Mouse (Mus musculus) midbrain, embryonic 11.5 days (tissue): ENCODE measurements at regions not wholly inside any gene's neighbourhood (a gene's known extent, or its start where the extent isn't known, plus 50 kb on each side); places are given as distances from the start of the nearest gene placed in this dataset.
A peak's percentile ranks its signal among the peaks of the same experiment; 100 is the strongest.

Experiments used
- ATAC-seq: fragments of 200-750 bp; cut with Nextera tagmentation; 2 replicates; pipeline ENCODE4 v1.8.0; 2017; ENCODE audit warnings: moderate TSS enrichment, moderate library complexity; ENCODE audit not compliant: low FRiP score
- DNase-seq: peaks from one replicate; pipeline ENCODE4 v3.0.0; 2015; ENCODE audit warnings: low spot score; ENCODE audit errors: missing footprints
- H3K27ac ChIP-seq: fragments of 300-500 bp; sonication (generic); 2 replicates; pipeline ENCODE4 v1.5.1; 2014; ENCODE audit warnings: low read depth, low read length
- H3K27me3 ChIP-seq: fragments of 300-500 bp; sonication (generic); 2 replicates; pipeline ENCODE4 v1.6.1; 2014; ENCODE audit warnings: mild to moderate bottlenecking, low read length, moderate library complexity, mixed read lengths; ENCODE audit not compliant: control insufficient read depth, insufficient read depth
- H3K36me3 ChIP-seq: fragments of 300-500 bp; sonication (generic); 2 replicates; pipeline ENCODE4 v1.6.1; 2014; ENCODE audit warnings: mild to moderate bottlenecking, low read length, moderate library complexity, mixed read lengths; ENCODE audit not compliant: control insufficient read depth, insufficient read depth
- H3K4me1 ChIP-seq: fragments of 300-500 bp; sonication (generic); 2 replicates; pipeline ENCODE4 v1.6.1; 2014; ENCODE audit warnings: low read length; ENCODE audit not compliant: control insufficient read depth, insufficient read depth
- H3K4me2 ChIP-seq: fragments of 300-500 bp; sonication (generic); 2 replicates; pipeline ENCODE4 v1.6.1; 2014; ENCODE audit warnings: mild to moderate bottlenecking, moderate library complexity
- H3K4me3 ChIP-seq: fragments of 300-500 bp; sonication (generic); 2 replicates; pipeline ENCODE4 v1.5.1; 2014; ENCODE audit warnings: low read depth, low read length
- H3K9ac ChIP-seq: fragments of 300-500 bp; sonication (generic); 2 replicates; pipeline ENCODE4 v1.6.1; 2014; ENCODE audit warnings: low read length
- H3K9me3 ChIP-seq: fragments of 300-500 bp; sonication (generic); 2 replicates; pipeline ENCODE4 v1.6.1; 2016; ENCODE audit warnings: low read length; ENCODE audit not compliant: control insufficient read depth
- WGBS: fragments of 180-500 bp; shearing (Covaris S2); extraction: QIAGEN DNeasy Blood & Tissue Kit; methylation state at CpG from one replicate; pipeline ENCODE4 v1.1.7; 2014; 5-methylcytosine and 5-hydroxymethylcytosine counted together

DNA sequence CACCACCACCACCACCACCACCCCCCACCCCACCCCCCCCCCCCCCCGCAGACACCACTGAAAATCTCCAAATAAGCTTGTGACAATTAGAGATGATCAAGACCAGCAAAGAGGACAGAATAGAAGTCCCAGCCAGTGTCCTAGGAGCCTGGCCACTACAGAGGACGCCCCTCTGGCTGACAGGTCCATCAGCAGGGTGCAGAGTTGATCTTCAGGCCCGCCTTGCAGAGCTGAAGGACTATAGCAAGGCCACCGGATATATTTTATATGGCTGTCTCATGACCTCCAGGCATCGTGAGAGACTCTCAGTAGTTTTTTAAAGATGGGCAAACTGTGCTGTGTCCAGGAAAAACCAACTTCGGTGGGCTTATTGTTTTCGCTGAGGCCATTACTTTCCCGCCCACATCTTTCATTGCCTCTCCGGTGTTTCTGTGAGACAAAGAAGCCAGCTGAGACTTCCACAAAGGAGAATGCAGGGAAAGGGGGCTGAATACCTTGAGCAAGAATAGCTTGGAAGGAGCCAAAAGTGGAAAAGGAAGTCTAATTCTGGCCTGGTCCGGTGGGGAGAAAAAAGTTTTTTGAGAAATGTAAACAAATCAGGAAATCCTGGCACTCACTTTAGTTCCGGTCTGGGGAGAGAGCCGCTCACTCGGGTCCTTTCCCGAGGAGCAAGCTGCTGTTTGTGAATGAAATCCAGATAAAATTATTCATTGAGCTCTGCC, 69.7 kb upstream of the Prep start:
- 7% methylated on average over 14 of the region's 14 CpGs for WGBS

DNA sequence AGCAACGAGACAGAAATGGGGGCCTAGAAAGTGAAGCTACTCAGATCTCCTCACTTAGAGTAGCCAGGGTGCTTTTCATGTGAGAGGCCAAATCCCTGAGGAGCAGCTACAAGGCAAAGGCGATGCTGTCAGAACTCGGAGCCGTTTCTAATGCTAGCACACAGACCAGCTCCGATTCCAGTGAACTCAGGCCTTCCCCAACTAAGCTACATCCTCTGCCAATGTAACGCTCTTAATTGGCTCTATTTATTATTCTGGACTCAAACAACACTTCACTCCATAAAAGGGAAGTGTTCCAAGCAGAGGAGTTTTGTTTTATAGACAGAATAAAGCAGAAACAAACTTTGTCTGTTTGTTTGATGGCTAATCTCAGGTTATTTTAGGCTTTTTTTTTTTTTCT, 71.2 kb upstream of the Prep start:
- no peak overlapping the region for H3K9ac ChIP-seq
- H3K27me3 ChIP-seq: no peaks in the 10 kb centered on the region
- no peak for DNase-seq
- no peak overlapping the region for H3K4me2 ChIP-seq
- H3K27ac ChIP-seq: no peak overlapping the region
- H3K4me3 ChIP-seq: no peak overlapping the region
- 63% methylated on average over 6 of the region's 6 CpGs for WGBS
- no peak for ATAC-seq
- H3K36me3 ChIP-seq: no peaks in the 10 kb centered on the region
- peaks cover 25% of the 10 kb centered on the region for H3K4me1 ChIP-seq
- no peaks in the 10 kb centered on the region for H3K9me3 ChIP-seq

More for the DNA sequence above, 69.7 kb upstream of the Prep start:
- Histone ChIP-seq H3K36me3 (no peaks in the 10 kb centered on the region), H3K4me3 (peak overlapping the region; percentile 2; the same call in 1 of the 2 replicates), H3K4me1 (peaks cover 25% of the 10 kb centered on the region), H3K9ac (peak overlapping the region; percentile 18), H3K9me3 (no peaks in the 10 kb centered on the region), H3K4me2 (peak overlapping the region; percentile 37), H3K27ac (peak overlapping the region; percentile 1; the same call in 1 of the 2 replicates), H3K27me3 (no peaks in the 10 kb centered on the region)
- peak; percentile 47 for ATAC-seq
- DNase-seq: peak; percentile 95

DNA sequence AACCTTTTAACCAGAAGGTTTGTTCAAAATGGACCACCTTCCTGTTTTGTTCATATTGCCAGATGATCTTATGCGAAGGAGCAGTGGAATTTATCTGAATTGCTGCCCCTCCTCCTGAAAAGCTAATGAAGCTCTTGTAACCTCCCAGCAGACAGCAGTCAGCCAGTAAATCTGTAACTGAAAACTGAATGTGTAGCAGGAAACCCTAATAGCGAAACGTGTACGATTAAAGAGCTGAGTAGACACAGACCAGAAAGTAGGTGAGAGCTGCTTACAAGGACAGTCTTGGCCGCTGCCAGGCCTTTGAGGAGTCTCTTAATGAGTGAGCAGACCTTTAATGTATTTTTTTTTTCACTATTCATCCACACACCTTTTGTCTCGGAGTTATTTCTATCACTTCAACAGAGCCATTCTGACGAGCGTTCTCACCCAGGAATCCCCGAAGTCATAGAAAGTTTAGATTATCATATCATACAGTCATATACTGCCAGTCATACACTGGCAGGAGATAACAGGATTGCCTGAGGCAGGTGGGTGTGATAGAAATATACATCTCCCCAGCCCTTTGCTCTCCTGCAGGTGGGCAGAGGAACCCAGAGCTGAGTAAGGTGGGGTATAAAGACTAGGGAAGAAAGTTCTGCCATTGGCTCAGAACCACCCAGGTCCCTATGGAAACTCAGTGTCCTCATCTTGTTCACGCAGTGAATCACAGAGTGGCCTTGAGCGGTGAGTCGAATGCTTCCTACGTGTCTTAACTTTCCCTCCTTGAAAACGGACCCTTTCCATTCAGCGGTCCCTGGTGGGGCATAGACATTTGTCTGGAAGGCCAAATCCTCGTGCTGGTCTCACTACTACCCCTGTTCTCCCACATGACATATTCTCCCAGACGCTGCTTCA, 72.4 kb upstream of the Prep start:
- Histone ChIP-seq H3K36me3 (no peaks in the 10 kb centered on the region), H3K9ac (no peak overlapping the region), H3K27me3 (no peaks in the 10 kb centered on the region), H3K4me3 (no peak overlapping the region), H3K4me1 (peaks cover 18% of the 10 kb centered on the region), H3K27ac (no peak overlapping the region), H3K9me3 (no peaks in the 10 kb centered on the region), H3K4me2 (no peak overlapping the region)
- DNase-seq (no peak), ATAC-seq (0 out of 2 replicates have a peak, but pooled peaks have one; percentile 14)
- WGBS: 79% methylated on average over 17 of the region's 17 CpGs

- H3K36me3 ChIP-seq: no peaks in the 10 kb centered on the region
- no peak for ATAC-seq
- no peak overlapping the region for H3K4me2 ChIP-seq
- peak; percentile 88 for DNase-seq
- no peaks in the 10 kb centered on the region for H3K27me3 ChIP-seq
- 42% methylated on average over 10 of the region's 10 CpGs for WGBS
- H3K4me3 ChIP-seq: no peak overlapping the region
- no peaks in the 10 kb centered on the region for H3K9me3 ChIP-seq
- H3K27ac ChIP-seq: no peak overlapping the region
- H3K4me1 ChIP-seq: peaks cover 18% of the 10 kb centered on the region
- H3K9ac ChIP-seq: no peak overlapping the region
Measured at GRCm38 (mm10) chr10:44993470-44994260, 73.3 kb upstream of the Prep start.

DNA sequence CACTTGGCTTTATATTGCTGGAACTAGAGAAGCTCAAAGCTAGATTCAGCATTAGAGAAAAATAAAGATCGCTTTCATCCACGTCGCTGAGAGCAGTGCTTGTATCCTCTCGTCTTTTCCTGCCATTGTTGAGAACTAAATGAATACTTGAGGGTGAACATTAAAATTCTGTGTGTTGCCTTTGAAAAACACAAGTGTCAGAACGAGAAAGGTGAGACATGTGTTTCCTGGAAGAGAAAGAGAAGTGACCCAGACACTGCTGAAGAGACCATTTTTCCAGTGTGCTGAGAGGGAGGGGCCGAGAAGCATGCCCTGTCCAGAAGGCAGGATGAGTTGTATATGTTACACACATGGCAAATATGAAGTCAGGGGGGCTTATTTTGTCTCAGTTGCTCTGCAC, 77.5 kb upstream of the Prep start:
- H3K27me3 ChIP-seq: no peaks in the 10 kb centered on the region
- H3K9me3 ChIP-seq: no peaks in the 10 kb centered on the region
- H3K4me1 ChIP-seq: peaks cover 9% of the 10 kb centered on the region; the same call in 1 of the 2 replicates
- H3K36me3 ChIP-seq: no peaks in the 10 kb centered on the region
- H3K27ac ChIP-seq: no peak overlapping the region
- DNase-seq (no peak), ATAC-seq (no peak)
- no peak overlapping the region for H3K9ac ChIP-seq
- WGBS: 84% methylated on average over 6 of the region's 6 CpGs
- no peak overlapping the region for H3K4me2 ChIP-seq
- no peak overlapping the region for H3K4me3 ChIP-seq

- Histone ChIP-seq H3K36me3 (no peaks in the 10 kb centered on the region), H3K9me3 (no peaks in the 10 kb centered on the region), H3K4me3 (no peak overlapping the region), H3K9ac (no peak overlapping the region), H3K4me2 (no peak overlapping the region), H3K27me3 (no peaks in the 10 kb centered on the region), H3K27ac (no peak overlapping the region), H3K4me1 (peaks cover 2% of the 10 kb centered on the region; the same call in 1 of the 2 replicates)
- no peak for DNase-seq
- ATAC-seq: no peak
- 84% methylated on average over 8 of the region's 8 CpGs for WGBS
Measured at GRCm38 (mm10) chr10:44988756-44989155, 78.2 kb upstream of the Prep start.

DNA sequence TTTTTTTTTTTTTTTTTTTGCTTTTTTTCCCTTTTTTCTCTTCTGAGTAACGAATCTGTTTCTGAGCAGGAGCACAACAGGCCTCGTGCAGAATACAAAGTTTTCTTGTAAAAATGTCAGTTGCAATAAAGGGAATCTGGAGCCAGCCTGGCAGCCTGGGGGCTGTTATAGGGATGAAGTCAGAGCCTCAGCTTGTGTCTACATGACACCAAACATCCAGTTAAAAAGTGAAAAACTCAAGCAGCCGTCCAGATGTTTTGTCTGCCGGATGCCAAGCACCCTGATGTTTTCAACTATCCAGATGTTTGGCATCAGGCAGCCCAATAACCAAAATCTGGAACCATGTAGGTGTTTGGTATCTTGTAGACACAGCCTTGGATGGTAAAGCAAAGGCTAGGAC, 79.4 kb upstream of the Prep start:
- H3K36me3 ChIP-seq: no peaks in the 10 kb centered on the region
- no peak overlapping the region for H3K4me3 ChIP-seq
- H3K9ac ChIP-seq: no peak overlapping the region
- no peaks in the 10 kb centered on the region for H3K9me3 ChIP-seq
- ATAC-seq: no peak
- WGBS: 76% methylated on average over 4 of the region's 4 CpGs
- no peak for DNase-seq
- no peak overlapping the region for H3K27ac ChIP-seq
- no peaks in the 10 kb centered on the region for H3K4me1 ChIP-seq
- no peaks in the 10 kb centered on the region for H3K27me3 ChIP-seq
- H3K4me2 ChIP-seq: no peak overlapping the region

DNA sequence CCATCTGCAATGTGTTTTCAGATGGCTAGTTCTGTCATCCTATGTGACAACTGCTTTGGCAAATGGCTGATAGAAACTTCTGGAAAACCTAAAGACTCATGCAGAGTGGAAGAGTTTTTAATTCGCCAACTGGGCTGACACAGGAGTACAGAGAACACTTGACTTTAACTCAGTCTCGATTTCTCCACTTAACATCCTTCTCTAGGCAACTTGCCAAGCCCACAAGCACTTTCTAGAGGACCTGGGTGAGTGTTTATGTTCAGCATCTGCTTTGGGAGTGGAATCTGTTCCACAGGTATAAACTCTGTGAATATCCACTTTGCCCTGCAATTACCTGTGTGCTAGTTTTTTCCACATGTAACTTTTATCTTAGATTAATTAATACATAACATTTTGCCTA, 85.1 kb upstream of the Prep start:
- Histone ChIP-seq H3K4me1 (no peaks in the 10 kb centered on the region), H3K4me3 (no peak overlapping the region), H3K27me3 (no peaks in the 10 kb centered on the region), H3K9ac (no peak overlapping the region), H3K9me3 (no peaks in the 10 kb centered on the region), H3K36me3 (no peaks in the 10 kb centered on the region), H3K27ac (no peak overlapping the region), H3K4me2 (no peak overlapping the region)
- 79% methylated on average over 2 of the region's 2 CpGs for WGBS
- DNase-seq (no peak), ATAC-seq (no peak)
